Mouse (Mus musculus): ENCODE measurements around the gene Cit. TPM values are rescaled to one million over a fixed set of nuclear protein-coding genes. Genes with fewer than 3 reads are reported as not detected.

Cit gene
- total and polyA plus RNA-seq, 3 experiments, result 44.1 to 126 (median 69.8) TPM

DNA sequence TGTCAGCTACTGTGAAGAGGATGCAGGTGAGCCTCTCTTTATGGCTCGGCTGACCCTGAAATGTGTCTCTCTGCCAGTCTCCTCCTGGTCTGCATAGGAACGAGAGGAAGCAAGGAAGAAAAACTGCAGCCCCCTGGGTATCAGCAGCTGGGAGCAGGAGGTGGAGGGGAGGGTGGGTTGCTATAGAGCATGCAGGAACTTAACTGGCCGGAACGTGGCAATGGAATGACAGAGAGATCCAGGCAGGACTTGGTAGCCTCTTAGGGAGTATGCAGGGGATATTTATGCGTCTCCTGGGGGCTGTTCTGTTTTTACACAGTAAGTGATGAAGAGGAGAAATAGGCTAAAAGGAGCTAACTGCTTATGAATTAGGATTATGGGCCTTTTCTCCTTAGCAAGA is 48.7 kb downstream of the Cit start:
- H3K36me3 ChIP-seq (replicated peaks), result peaks cover 97% of the 10 kb centered on the region

DNA sequence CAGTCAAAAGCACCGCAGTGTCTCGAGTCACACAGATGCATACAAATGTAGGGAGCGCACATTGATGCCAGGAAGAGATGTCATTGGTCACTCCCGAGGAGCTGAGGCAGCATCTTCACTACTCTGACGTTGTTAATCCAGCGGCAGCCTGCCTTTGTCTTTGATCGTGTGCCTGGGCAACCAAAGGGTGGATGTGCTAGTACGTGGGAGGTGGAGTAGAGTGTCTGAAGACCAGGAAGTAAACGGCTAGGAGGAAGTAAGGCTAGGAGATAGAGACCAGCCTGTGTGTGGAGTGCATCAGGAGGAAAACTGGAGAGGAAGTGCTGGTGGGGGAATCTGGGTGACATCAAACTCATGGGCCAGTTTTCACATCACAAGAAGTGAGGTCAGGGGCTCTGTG is 52.0 kb downstream of the Cit start:
- TF ChIP-seq CTCF (IDR thresholded peaks at IDR 0.05; ENCODE audit: low read depth, low read length) (no peak), TAL1 (conservative IDR thresholded peaks at IDR 0.05; ENCODE audit: low read depth, low read length) (no peak), GATA2 (IDR thresholded peaks at IDR 0.05; ENCODE audit: borderline replicate concordance, low read depth, low read length) (no peak), POLR2AphosphoS5 (IDR thresholded peaks at IDR 0.05; ENCODE audit: insufficient replicate concordance, low read depth, low read length) (no peak), GATA1 (IDR thresholded peaks at IDR 0.05; ENCODE audit: borderline replicate concordance, low read length) (no peak)
- no peak overlapping the region for H3K4me3 ChIP-seq (ENCODE audit: low read depth, low read length)
- ATAC-seq (ENCODE audit: extremely low read depth, insufficient number of reproducible peaks, low FRiP score, poor library complexity, severe bottlenecking) (peak; percentile 40; the same call in 1 of the 2 replicates), DNase-seq (ENCODE audit: low spot score) (peak; percentile 37)
- peaks cover 15% of the 10 kb centered on the region for H3K4me1 ChIP-seq (ENCODE audit: insufficient read depth, low read depth, low read length)
- no peaks in the 10 kb centered on the region for H3K9me3 ChIP-seq (replicated peaks)
- H3K27me3 ChIP-seq (ENCODE audit: insufficient read depth, low read length), result no peaks in the 10 kb centered on the region
- H3K36me3 ChIP-seq (replicated peaks), result peaks cover 96% of the 10 kb centered on the region

More for the DNA sequence above, 48.7 kb downstream of the Cit start:
- DNase-seq (ENCODE audit: low spot score) (no peak), ATAC-seq (ENCODE audit: extremely low read depth, insufficient number of reproducible peaks, low FRiP score, poor library complexity, severe bottlenecking) (no peak)
- TF ChIP-seq GATA2 (IDR thresholded peaks at IDR 0.05; ENCODE audit: borderline replicate concordance, low read depth, low read length), result no peak
- TF ChIP-seq TAL1 (conservative IDR thresholded peaks at IDR 0.05; ENCODE audit: low read depth, low read length), result no peak
- TF ChIP-seq POLR2AphosphoS5 (IDR thresholded peaks at IDR 0.05; ENCODE audit: insufficient replicate concordance, low read depth, low read length), result no peak
- TF ChIP-seq CTCF (IDR thresholded peaks at IDR 0.05; ENCODE audit: low read depth, low read length), result no peak
- TF ChIP-seq GATA1 (IDR thresholded peaks at IDR 0.05; ENCODE audit: borderline replicate concordance, low read length), result no peak
- H3K4me3 ChIP-seq (ENCODE audit: low read depth, low read length), result no peak overlapping the region
- no peaks in the 10 kb centered on the region for H3K9me3 ChIP-seq (replicated peaks)
- no peaks in the 10 kb centered on the region for H3K27me3 ChIP-seq (ENCODE audit: insufficient read depth, low read length)
- peaks cover 15% of the 10 kb centered on the region for H3K4me1 ChIP-seq (ENCODE audit: insufficient read depth, low read depth, low read length)

DNA sequence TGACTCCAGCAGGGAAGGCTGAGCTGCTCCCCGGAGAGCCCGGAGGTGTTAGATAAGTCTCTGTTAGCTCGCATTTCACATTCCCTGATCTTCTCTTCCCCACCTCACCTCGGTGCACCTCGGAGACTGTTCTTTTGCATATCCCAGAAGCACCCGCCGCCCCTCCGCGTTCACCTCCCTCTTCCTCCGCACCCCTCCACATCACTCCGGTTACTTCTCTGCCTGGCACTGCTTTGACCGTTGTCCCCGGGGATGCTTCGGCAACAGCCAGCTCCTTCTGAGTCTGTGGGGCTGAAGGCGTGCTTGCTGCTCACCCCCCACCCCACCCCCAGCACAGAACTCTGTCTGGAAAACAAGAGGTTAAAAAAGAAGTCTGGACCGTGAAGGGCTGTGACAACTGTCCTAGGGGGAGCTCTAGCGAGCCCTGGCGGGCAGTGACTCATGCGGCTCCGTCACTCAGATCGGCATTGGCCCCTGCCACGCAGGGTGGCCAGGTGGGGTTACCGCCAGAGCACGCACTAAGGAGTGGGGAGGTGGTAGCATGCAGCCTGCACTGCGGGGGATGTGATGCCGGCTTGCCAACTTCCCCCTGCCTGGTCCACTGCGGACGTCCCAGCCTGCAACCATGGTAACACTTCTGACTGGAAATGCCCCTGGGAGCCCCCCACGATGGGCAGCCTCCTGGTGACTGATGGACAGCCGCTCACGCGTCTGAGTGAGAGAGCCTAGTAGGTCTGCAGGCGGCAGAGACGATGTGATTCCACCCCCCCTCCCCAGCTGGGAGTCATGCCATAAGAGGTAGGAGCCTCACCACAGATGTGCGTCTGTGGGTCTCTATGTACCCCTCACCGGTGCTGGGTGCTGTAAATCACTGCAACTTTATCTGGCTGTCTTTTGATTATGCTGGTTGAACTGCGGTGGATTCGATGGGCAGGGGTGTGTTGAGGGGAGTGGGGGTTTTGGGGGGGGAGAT is 62.2 kb downstream of the Cit start:
- H3K4me1 ChIP-seq (ENCODE audit: insufficient read depth, low read depth, low read length), result peaks cover 6% of the 10 kb centered on the region
- ATAC-seq (ENCODE audit: extremely low read depth, insufficient number of reproducible peaks, low FRiP score, poor library complexity, severe bottlenecking) (no peak), DNase-seq (ENCODE audit: low spot score) (no peak)
- no peak overlapping the region for H3K4me3 ChIP-seq (ENCODE audit: low read depth, low read length)
- H3K36me3 ChIP-seq (replicated peaks), result peaks cover 99% of the 10 kb centered on the region
- no peaks in the 10 kb centered on the region for H3K27me3 ChIP-seq (ENCODE audit: insufficient read depth, low read length)
- TF ChIP-seq POLR2AphosphoS5 (IDR thresholded peaks at IDR 0.05; ENCODE audit: insufficient replicate concordance, low read depth, low read length) (no peak), TAL1 (conservative IDR thresholded peaks at IDR 0.05; ENCODE audit: low read depth, low read length) (no peak), GATA2 (IDR thresholded peaks at IDR 0.05; ENCODE audit: borderline replicate concordance, low read depth, low read length) (no peak)
- H3K9me3 ChIP-seq (replicated peaks), result no peaks in the 10 kb centered on the region

DNA sequence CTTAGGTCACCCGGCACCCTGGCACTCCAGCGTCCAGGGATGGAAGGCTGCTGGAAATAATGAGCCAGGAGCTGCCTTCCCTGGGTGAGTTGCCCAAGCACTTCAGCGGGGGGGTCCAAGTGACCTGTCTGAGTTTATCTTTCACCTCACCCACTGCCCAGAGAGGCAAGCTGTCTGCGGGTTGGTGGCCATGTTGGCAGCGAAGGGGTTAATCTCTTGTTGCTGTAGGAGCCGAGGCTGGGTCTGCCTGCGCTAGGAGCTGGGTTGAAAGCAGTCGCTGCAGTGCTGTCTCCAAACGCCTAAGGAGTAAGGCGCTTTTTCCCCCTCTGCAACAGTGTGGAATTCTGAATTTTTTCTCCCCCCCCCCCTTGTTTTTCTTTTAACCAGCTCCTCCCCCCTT is 63.2 kb downstream of the Cit start:
- TF ChIP-seq GATA2 (IDR thresholded peaks at IDR 0.05; ENCODE audit: borderline replicate concordance, low read depth, low read length) (no peak), CTCF (IDR thresholded peaks at IDR 0.05; ENCODE audit: low read depth, low read length) (no peak), POLR2AphosphoS5 (IDR thresholded peaks at IDR 0.05; ENCODE audit: insufficient replicate concordance, low read depth, low read length) (no peak), GATA1 (IDR thresholded peaks at IDR 0.05; ENCODE audit: borderline replicate concordance, low read length) (no peak), TAL1 (conservative IDR thresholded peaks at IDR 0.05; ENCODE audit: low read depth, low read length) (no peak)
- peaks cover 99% of the 10 kb centered on the region for H3K36me3 ChIP-seq (replicated peaks)
- no peak for ATAC-seq (ENCODE audit: extremely low read depth, insufficient number of reproducible peaks, low FRiP score, poor library complexity, severe bottlenecking)
- H3K4me1 ChIP-seq (ENCODE audit: insufficient read depth, low read depth, low read length), result peaks cover 8% of the 10 kb centered on the region
- H3K9me3 ChIP-seq (replicated peaks), result no peaks in the 10 kb centered on the region
- H3K27me3 ChIP-seq (ENCODE audit: insufficient read depth, low read length), result no peaks in the 10 kb centered on the region
- DNase-seq (ENCODE audit: low spot score), result no peak
- H3K4me3 ChIP-seq (ENCODE audit: low read depth, low read length), result no peak overlapping the region

DNA sequence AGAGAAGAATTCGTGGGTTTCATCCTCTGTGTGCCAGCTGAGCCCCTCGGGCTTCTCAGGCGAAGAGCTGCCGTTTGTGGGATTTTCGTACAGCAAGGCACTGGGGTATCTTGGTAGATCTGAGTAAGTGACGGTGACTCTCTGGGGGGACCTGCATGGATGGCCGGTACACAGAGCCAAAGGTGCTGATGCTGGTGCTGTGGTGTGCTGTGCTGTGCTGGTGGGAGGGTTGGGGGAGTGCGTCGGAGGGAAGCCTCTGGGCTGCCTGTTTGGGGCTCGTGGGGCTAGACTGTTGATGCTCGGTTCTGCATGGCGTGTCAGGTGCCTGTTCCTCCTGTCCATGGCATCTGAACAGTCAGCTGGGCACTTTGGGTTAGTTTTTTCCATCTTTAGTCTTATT is 63.6 kb downstream of the Cit start:
- peaks cover 5% of the 10 kb centered on the region for H3K4me1 ChIP-seq (ENCODE audit: insufficient read depth, low read depth, low read length)
- H3K36me3 ChIP-seq (replicated peaks), result peaks cover 99% of the 10 kb centered on the region
- no peaks in the 10 kb centered on the region for H3K27me3 ChIP-seq (ENCODE audit: insufficient read depth, low read length)
- H3K4me3 ChIP-seq (ENCODE audit: low read depth, low read length), result no peak overlapping the region
- ATAC-seq (ENCODE audit: extremely low read depth, insufficient number of reproducible peaks, low FRiP score, poor library complexity, severe bottlenecking) (no peak), DNase-seq (ENCODE audit: low spot score) (no peak)
- H3K9me3 ChIP-seq (replicated peaks), result no peaks in the 10 kb centered on the region
- TF ChIP-seq POLR2AphosphoS5 (IDR thresholded peaks at IDR 0.05; ENCODE audit: insufficient replicate concordance, low read depth, low read length) (no peak), TAL1 (conservative IDR thresholded peaks at IDR 0.05; ENCODE audit: low read depth, low read length) (no peak), GATA2 (IDR thresholded peaks at IDR 0.05; ENCODE audit: borderline replicate concordance, low read depth, low read length) (no peak), CTCF (IDR thresholded peaks at IDR 0.05; ENCODE audit: low read depth, low read length) (no peak), GATA1 (IDR thresholded peaks at IDR 0.05; ENCODE audit: borderline replicate concordance, low read length) (no peak)

DNA sequence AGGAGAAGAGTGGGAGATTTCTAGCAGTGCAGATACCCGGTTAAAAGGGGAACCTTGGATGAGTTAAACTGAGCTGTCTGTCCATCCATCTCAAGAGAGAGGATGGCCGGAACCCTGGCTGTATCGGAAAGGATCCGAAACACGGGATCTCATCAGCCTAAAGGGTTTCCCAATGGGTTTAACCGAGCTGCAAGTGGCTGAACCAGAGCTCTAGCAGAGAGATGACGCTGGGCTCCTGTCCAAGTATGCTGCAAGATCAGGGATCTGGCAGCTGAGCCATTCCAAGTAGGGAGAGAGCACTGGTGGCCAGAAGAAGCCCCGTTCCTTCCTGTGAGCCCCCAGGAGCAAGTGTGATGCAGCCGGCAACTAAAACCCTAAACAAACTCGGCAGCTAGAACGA is 64.0 kb downstream of the Cit start:
- ATAC-seq (ENCODE audit: extremely low read depth, insufficient number of reproducible peaks, low FRiP score, poor library complexity, severe bottlenecking), result no peak
- DNase-seq (ENCODE audit: low spot score), result no peak
- H3K4me3 ChIP-seq (ENCODE audit: low read depth, low read length), result no peak overlapping the region
- H3K9me3 ChIP-seq (replicated peaks), result no peaks in the 10 kb centered on the region
- H3K27me3 ChIP-seq (ENCODE audit: insufficient read depth, low read length), result no peaks in the 10 kb centered on the region
- H3K4me1 ChIP-seq (ENCODE audit: insufficient read depth, low read depth, low read length), result peaks cover 5% of the 10 kb centered on the region
- TF ChIP-seq TAL1 (conservative IDR thresholded peaks at IDR 0.05; ENCODE audit: low read depth, low read length), result no peak
- no peak for TF ChIP-seq CTCF (IDR thresholded peaks at IDR 0.05; ENCODE audit: low read depth, low read length)
- no peak for TF ChIP-seq GATA1 (IDR thresholded peaks at IDR 0.05; ENCODE audit: borderline replicate concordance, low read length)
- no peak for TF ChIP-seq POLR2AphosphoS5 (IDR thresholded peaks at IDR 0.05; ENCODE audit: insufficient replicate concordance, low read depth, low read length)
- no peak for TF ChIP-seq GATA2 (IDR thresholded peaks at IDR 0.05; ENCODE audit: borderline replicate concordance, low read depth, low read length)
- H3K36me3 ChIP-seq (replicated peaks), result peaks cover 99% of the 10 kb centered on the region

Measured in G1E (cell line).